Mouse (Mus musculus) 3T3-L1 (cell line): ENCODE data around the gene Pfn1.

Experiments
- DNase-seq: peaks from one replicate; pipeline ENCODE4 v3.0.0-alpha.2; 2015; ENCODE audit warnings: low read depth, low spot score

Pfn1 gene

GRCm38 (mm10) chr11:70674501-70674900, 20.1 kb upstream of the Pfn1 start:
- DNase-seq: no peak

- no peak for DNase-seq
Measured at GRCm38 (mm10) chr11:70674014-70674413, 19.6 kb upstream of the Pfn1 start.

- DNase-seq: peak; percentile 70
Measured at GRCm38 (mm10) chr11:70671333-70672047, 17.0 kb upstream of the Pfn1 start.

- DNase-seq: peak; percentile 39
Measured at GRCm38 (mm10) chr11:70670483-70670882, 16.0 kb upstream of the Pfn1 start.

GRCm38 (mm10) chr11:70669582-70670345, 15.3 kb upstream of the Pfn1 start:
- DNase-seq: peak; percentile 92

- peak; percentile 100 for DNase-seq
Measured at GRCm38 (mm10) chr11:70668771-70669505, 14.5 kb upstream of the Pfn1 start, which contains the start of gene Spag7. Gene Spag7 (minus strand): TSS chr11:70669416.

- DNase-seq: no peak
Measured at GRCm38 (mm10) chr11:70668335-70668770, 13.9 kb upstream of the Pfn1 start.

GRCm38 (mm10) chr11:70667271-70668150, 13.1 kb upstream of the Pfn1 start:
- peak; percentile 50 for DNase-seq

GRCm38 (mm10) chr11:70666687-70667086, 12.2 kb upstream of the Pfn1 start:
- DNase-seq: no peak

- no peak for DNase-seq
Measured at GRCm38 (mm10) chr11:70664741-70665140, 10.3 kb upstream of the Pfn1 start.

- DNase-seq: no peak
Measured at GRCm38 (mm10) chr11:70663957-70664356, 9.5 kb upstream of the Pfn1 start.

- DNase-seq: no peak
Measured at GRCm38 (mm10) chr11:70663101-70663500, 8.7 kb upstream of the Pfn1 start.

- no peak for DNase-seq
Measured at GRCm38 (mm10) chr11:70660571-70660970, 6.1 kb upstream of the Pfn1 start.

- no peak for DNase-seq
Measured at GRCm38 (mm10) chr11:70658942-70659341, 4.5 kb upstream of the Pfn1 start.

GRCm38 (mm10) chr11:70658521-70658920, 4.1 kb upstream of the Pfn1 start:
- DNase-seq: peak; percentile 53

GRCm38 (mm10) chr11:70657991-70658390, 3.5 kb upstream of the Pfn1 start:
- no peak for DNase-seq

GRCm38 (mm10) chr11:70657573-70657972, 3.1 kb upstream of the Pfn1 start:
- no peak for DNase-seq

GRCm38 (mm10) chr11:70656964-70657363, 2.5 kb upstream of the Pfn1 start, which contains the start of gene Eno3:
Gene Eno3 (plus strand): TSS chr11:70657202.
- DNase-seq: peak; percentile 13

GRCm38 (mm10) chr11:70656456-70656927, 2.0 kb upstream of the Pfn1 start:
- peak; percentile 61 for DNase-seq

GRCm38 (mm10) chr11:70655571-70656455, 1.4 kb upstream of the Pfn1 start:
- peak; percentile 77 for DNase-seq
